Comparison of ENCODE assay signal across 17 mouse cellular contexts in genomic region chr1:186341878-186342277, GRCm38 (mm10).
DNase-seq lines count a peak whose midpoint lies in the region.
"Had no signal": no experiment of that assay in that cellular context is flagged by ENCODE, and none has a peak within 500 bp of the region (broad histone marks: within the 10 kb centered on the region; RNA-seq: fewer than 3 reads in every experiment).

No protein-coding gene starts in this region.

- peak; percentile 22 for DNase-seq in gastrocnemius, postnatal 10 days
- no peak for DNase-seq in gastrocnemius, adult 18-20 months (ENCODE audit: low spot score)
- DNase-seq in left cerebral cortex, postnatal 4 days, result peak; percentile 37
- DNase-seq in left cerebral cortex, adult 18-20 months (ENCODE audit: low spot score in 2 of 2), result no peak
- DNase-seq in testis, postnatal 10 days (ENCODE audit: low spot score), result peak; percentile 66
- no peak for DNase-seq in testis, postnatal 14 days (ENCODE audit: low spot score)
- DNase-seq in forebrain, embryonic 10.5 days (ENCODE audit: extremely low spot score, low spot score), result no peak
- DNase-seq in ovary, adult 18-20 months (ENCODE audit: low spot score), result no peak
- DNase-seq: adrenal gland, postnatal 25 days; cerebellum, adult 2 months; gastrocnemius, postnatal 36 days; kidney, adult 11 months; layer of hippocampus, postnatal 36 days; right cerebral cortex, postnatal 4 days had no signal

- 91% methylated on average over 3 of the region's 3 CpGs for WGBS in forebrain, embryonic 10.5 days

- H3K27me3 ChIP-seq in forebrain, embryonic 10.5 days (ENCODE audit: poor library complexity, severe bottlenecking), result no peaks in the 10 kb centered on the region
- H3K27me3 ChIP-seq: embryonic facial prominence, embryonic 13.5 days; limb, embryonic 12.5 days had no signal

- no peaks in the 10 kb centered on the region for H3K36me3 ChIP-seq in forebrain, embryonic 10.5 days (replicated peaks)
- H3K36me3 ChIP-seq: embryonic facial prominence, embryonic 13.5 days; limb, embryonic 12.5 days had no signal

- H3K9me3 ChIP-seq in forebrain, embryonic 10.5 days, result no peaks in the 10 kb centered on the region
- H3K9me3 ChIP-seq: embryonic facial prominence, embryonic 13.5 days; limb, embryonic 12.5 days had no signal

- H3K4me3 ChIP-seq in forebrain, embryonic 10.5 days, result no peak overlapping the region
- H3K4me3 ChIP-seq: embryonic facial prominence, embryonic 13.5 days; limb, embryonic 12.5 days had no signal

- H3K4me1 ChIP-seq in forebrain, embryonic 10.5 days, result no peaks in the 10 kb centered on the region

- intact Hi-C loops in left cerebral cortex, postnatal 4 days (cut with DNase I), result no loop called here

- H3K27ac ChIP-seq in forebrain, embryonic 10.5 days, result no peak overlapping the region
- H3K27ac ChIP-seq: embryonic facial prominence, embryonic 13.5 days; limb, embryonic 12.5 days; liver, embryonic 14.5 days had no signal

Comparison
In these comparisons a context has a peak if more than half of its experiments do, and no peak if none do; other contexts are left out.
1. DNase-seq: peak in gastrocnemius, postnatal 10 days (single experiment), left cerebral cortex, postnatal 4 days (single experiment) and testis, postnatal 10 days (single experiment); none in gastrocnemius, adult 18-20 months (single experiment), left cerebral cortex, adult 18-20 months (0 of 2), testis, postnatal 14 days (single experiment), forebrain, embryonic 10.5 days (single experiment) and ovary, adult 18-20 months (single experiment).